Mouse (Mus musculus): Measurements from ENCODE around the gene Ctnnb1. TPM values are rescaled to one million over a fixed set of nuclear protein-coding genes. Genes with fewer than 3 reads are reported as not detected.
"Not testable (repeated sequence)": the region's sequence is repeated elsewhere in the genome, so short reads cannot be mapped to it uniquely, and the experiment has no call there.

The Ctnnb1 gene
- polyA plus RNA-seq, 1 experiment from 2014 or later = 615 TPM

- H3K4me1 ChIP-seq = no peaks in the 10 kb centered on the region
- no peak overlapping the region for H3K4me3 ChIP-seq
- 71% methylated on average over 12 of the region's 12 CpGs for WGBS
- no peaks in the 10 kb centered on the region for H3K9me3 ChIP-seq
- no peak for ATAC-seq (replicated peaks)
- H3K4me2 ChIP-seq (replicated peaks) = no peak overlapping the region
- H3K9ac ChIP-seq (replicated peaks) = no peak overlapping the region
- H3K27ac ChIP-seq (replicated peaks) = no peak overlapping the region
- no peaks in the 10 kb centered on the region for H3K36me3 ChIP-seq
- no peaks in the 10 kb centered on the region for H3K27me3 ChIP-seq
Measured at GRCm38 (mm10) chr9:120900338-120901274, 28.4 kb upstream of the Ctnnb1 start.

GRCm38 (mm10) chr9:120902562-120902961 lies 26.5 kb upstream of the Ctnnb1 start:
- H3K27me3 ChIP-seq = no peaks in the 10 kb centered on the region
- no peaks in the 10 kb centered on the region for H3K36me3 ChIP-seq
- no peaks in the 10 kb centered on the region for H3K4me1 ChIP-seq
- H3K4me3 ChIP-seq = no peak overlapping the region
- no peak overlapping the region for H3K27ac ChIP-seq (replicated peaks)
- ATAC-seq (replicated peaks) = no peak
- no peak overlapping the region for H3K4me2 ChIP-seq (replicated peaks)
- no peak overlapping the region for H3K9ac ChIP-seq (replicated peaks)
- 77% methylated on average over 8 of the region's 8 CpGs for WGBS
- H3K9me3 ChIP-seq = no peaks in the 10 kb centered on the region

GRCm38 (mm10) chr9:120908461-120908860 lies 20.6 kb upstream of the Ctnnb1 start:
- 82% methylated on average over 6 of the region's 6 CpGs for WGBS
- H3K27me3 ChIP-seq = no peaks in the 10 kb centered on the region
- H3K4me1 ChIP-seq = no peaks in the 10 kb centered on the region
- H3K27ac ChIP-seq (replicated peaks) = no peak overlapping the region
- no peaks in the 10 kb centered on the region for H3K36me3 ChIP-seq
- ATAC-seq (replicated peaks) = no peak
- no peak overlapping the region for H3K4me2 ChIP-seq (replicated peaks)
- no peak overlapping the region for H3K4me3 ChIP-seq
- H3K9ac ChIP-seq (replicated peaks) = no peak overlapping the region
- H3K9me3 ChIP-seq = no peaks in the 10 kb centered on the region

- H3K9ac ChIP-seq (replicated peaks) = no peak overlapping the region
- ATAC-seq (replicated peaks) = no peak
Measured at GRCm38 (mm10) chr9:120913152-120913551, 15.9 kb upstream of the Ctnnb1 start.

GRCm38 (mm10) chr9:120914429-120914828 lies 14.6 kb upstream of the Ctnnb1 start:
- Histone ChIP-seq H3K4me1 (peaks cover 4% of the 10 kb centered on the region; the same call in 1 of the 2 replicates), H3K4me3 (no peak overlapping the region), H3K27ac (replicated peaks) (no peak overlapping the region), H3K9me3 (no peaks in the 10 kb centered on the region), H3K27me3 (no peaks in the 10 kb centered on the region), H3K9ac (replicated peaks) (no peak overlapping the region), H3K4me2 (replicated peaks) (no peak overlapping the region), H3K36me3 (no peaks in the 10 kb centered on the region)
- ATAC-seq (replicated peaks) = no peak
- WGBS = 95% methylated on average over 4 of the region's 4 CpGs

More at GRCm38 (mm10) chr9:120913152-120913551, 15.9 kb upstream of the Ctnnb1 start:
- Histone ChIP-seq H3K36me3 (no peaks in the 10 kb centered on the region), H3K27me3 (no peaks in the 10 kb centered on the region), H3K9me3 (no peaks in the 10 kb centered on the region), H3K4me1 (no peaks in the 10 kb centered on the region), H3K4me3 (no peak overlapping the region), H3K4me2 (replicated peaks) (no peak overlapping the region), H3K27ac (replicated peaks) (no peak overlapping the region)
- WGBS = 91% methylated on average over 13 of the region's 13 CpGs

- Histone ChIP-seq H3K4me3 (no peak overlapping the region), H3K4me2 (replicated peaks) (no peak overlapping the region), H3K4me1 (peaks cover 4% of the 10 kb centered on the region; the same call in 1 of the 2 replicates), H3K27ac (replicated peaks) (no peak overlapping the region), H3K27me3 (no peaks in the 10 kb centered on the region), H3K36me3 (no peaks in the 10 kb centered on the region), H3K9me3 (no peaks in the 10 kb centered on the region), H3K9ac (replicated peaks) (no peak overlapping the region)
- WGBS = 91% methylated on average over 14 of the region's 14 CpGs
- ATAC-seq (replicated peaks) = no peak
Measured at GRCm38 (mm10) chr9:120914877-120915459, 14.0 kb upstream of the Ctnnb1 start.

- ATAC-seq (replicated peaks) = not testable (repeated sequence)
- 97% methylated on average over 2 of the region's 2 CpGs for WGBS
Measured at GRCm38 (mm10) chr9:120917619-120918018, 11.4 kb upstream of the Ctnnb1 start.

GRCm38 (mm10) chr9:120918211-120918610 lies 10.8 kb upstream of the Ctnnb1 start:
- Histone ChIP-seq H3K4me3 (no peak overlapping the region), H3K27me3 (no peaks in the 10 kb centered on the region), H3K4me1 (peaks cover 4% of the 10 kb centered on the region; the same call in 1 of the 2 replicates), H3K4me2 (replicated peaks) (no peak overlapping the region), H3K27ac (replicated peaks) (no peak overlapping the region), H3K9me3 (no peaks in the 10 kb centered on the region), H3K9ac (replicated peaks) (no peak overlapping the region), H3K36me3 (no peaks in the 10 kb centered on the region)
- no peak for ATAC-seq (replicated peaks)
- 83% methylated on average over 5 of the region's 5 CpGs for WGBS

More at GRCm38 (mm10) chr9:120917619-120918018, 11.4 kb upstream of the Ctnnb1 start:
- not testable (repeated sequence) for H3K9me3 ChIP-seq; H3K27ac ChIP-seq (replicated peaks); H3K4me1 ChIP-seq; H3K4me3 ChIP-seq; H3K36me3 ChIP-seq; H3K4me2 ChIP-seq (replicated peaks); H3K9ac ChIP-seq (replicated peaks); H3K27me3 ChIP-seq

GRCm38 (mm10) chr9:120918642-120919041 lies 10.4 kb upstream of the Ctnnb1 start:
- no peaks in the 10 kb centered on the region for H3K9me3 ChIP-seq
- WGBS = 43% methylated on average over 6 of the region's 6 CpGs
- no peaks in the 10 kb centered on the region for H3K27me3 ChIP-seq
- no peak overlapping the region for H3K27ac ChIP-seq (replicated peaks)
- no peak overlapping the region for H3K4me2 ChIP-seq (replicated peaks)
- H3K9ac ChIP-seq (replicated peaks) = no peak overlapping the region
- H3K4me1 ChIP-seq = peaks cover 4% of the 10 kb centered on the region; the same call in 1 of the 2 replicates
- H3K4me3 ChIP-seq = no peak overlapping the region
- no peaks in the 10 kb centered on the region for H3K36me3 ChIP-seq
- ATAC-seq (replicated peaks) = no peak

DNA sequence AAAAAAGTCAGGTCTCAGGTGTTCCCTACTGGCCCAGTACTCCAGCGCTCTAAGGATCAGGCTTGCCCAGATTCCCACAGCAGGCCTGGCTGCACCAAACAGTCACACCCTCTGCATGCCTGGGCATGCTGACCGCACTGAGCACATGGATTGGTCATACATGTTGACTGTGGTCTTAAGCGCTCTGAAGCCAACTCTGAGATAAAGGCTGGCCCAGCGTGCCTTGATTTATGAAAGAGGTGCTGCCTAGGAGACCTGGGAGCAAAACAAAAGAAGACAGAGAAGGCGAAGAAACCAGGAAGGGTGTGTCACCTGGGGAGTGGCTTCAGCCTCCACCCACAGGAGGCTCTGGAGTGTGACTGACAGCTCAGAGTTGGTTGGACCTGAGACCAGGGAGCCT lies 9.9 kb upstream of the Ctnnb1 start:
- ATAC-seq (replicated peaks) = no peak

DNA sequence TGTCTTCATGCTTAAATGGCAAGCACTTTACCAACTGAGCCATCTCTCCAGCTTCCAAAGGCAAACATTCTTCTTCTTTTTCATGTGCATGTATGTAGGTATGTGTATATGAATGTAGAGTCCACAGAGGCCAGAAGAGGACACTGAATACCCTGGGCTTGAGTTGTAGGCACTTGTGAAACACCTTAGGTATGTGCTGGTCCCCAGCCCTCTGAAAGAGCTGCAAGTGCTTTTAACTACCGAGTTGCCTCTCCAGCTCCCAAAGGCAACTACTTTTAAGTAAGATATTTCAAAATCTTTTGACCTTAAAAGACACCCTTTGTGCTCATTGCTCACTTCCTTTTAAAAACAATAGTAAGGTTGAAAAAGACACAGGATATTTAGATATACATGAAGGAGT lies 2.9 kb upstream of the Ctnnb1 start:
- Histone ChIP-seq H3K27me3 (no peaks in the 10 kb centered on the region), H3K9ac (replicated peaks) (no peak overlapping the region), H3K36me3 (no peaks in the 10 kb centered on the region), H3K9me3 (no peaks in the 10 kb centered on the region), H3K4me1 (0 out of 2 replicates have a peak, but pooled peaks cover 4% of the 10 kb centered on the region), H3K4me2 (replicated peaks) (no peak overlapping the region), H3K4me3 (no peak overlapping the region), H3K27ac (replicated peaks) (no peak overlapping the region)
- ATAC-seq (replicated peaks) = no peak
- WGBS = 70% methylated on average over 1 of the region's 1 CpGs

More for the DNA sequence above, 9.9 kb upstream of the Ctnnb1 start:
- H3K4me1 ChIP-seq = peaks cover 4% of the 10 kb centered on the region; the same call in 1 of the 2 replicates
- H3K4me2 ChIP-seq (replicated peaks) = no peak overlapping the region
- no peaks in the 10 kb centered on the region for H3K36me3 ChIP-seq
- 72% methylated on average over 5 of the region's 5 CpGs for WGBS
- no peak overlapping the region for H3K4me3 ChIP-seq
- H3K9me3 ChIP-seq = no peaks in the 10 kb centered on the region
- no peak overlapping the region for H3K27ac ChIP-seq (replicated peaks)
- H3K27me3 ChIP-seq = no peaks in the 10 kb centered on the region
- no peak overlapping the region for H3K9ac ChIP-seq (replicated peaks)

- no peak for ATAC-seq (replicated peaks)
- H3K9me3 ChIP-seq = no peaks in the 10 kb centered on the region
Measured at GRCm38 (mm10) chr9:120926939-120927606, 1.9 kb upstream of the Ctnnb1 start.

More at GRCm38 (mm10) chr9:120926939-120927606, 1.9 kb upstream of the Ctnnb1 start:
- no peak overlapping the region for H3K27ac ChIP-seq (replicated peaks)
- no peak overlapping the region for H3K4me2 ChIP-seq (replicated peaks)
- no peak overlapping the region for H3K9ac ChIP-seq (replicated peaks)
- H3K4me3 ChIP-seq = no peak overlapping the region
- 34% methylated on average over 9 of the region's 9 CpGs for WGBS
- H3K4me1 ChIP-seq = 0 out of 2 replicates have a peak, but pooled peaks cover 4% of the 10 kb centered on the region
- H3K27me3 ChIP-seq = no peaks in the 10 kb centered on the region
- no peaks in the 10 kb centered on the region for H3K36me3 ChIP-seq
